Mouse (Mus musculus): ENCODE data around the gene Wnt3a. TPM values are rescaled to one million over a fixed set of nuclear protein-coding genes. Genes with fewer than 3 reads are reported as not detected.
A peak's percentile ranks its signal among the peaks of the same experiment; 100 is the strongest.

The Wnt3a gene
- total RNA-seq, 2 experiments from 2014 or later, result not detected

- intact Hi-C loops (cut with DNase I), result no loop called here
- DNase-seq (ENCODE audit: low spot score), result no peak
Observed at GRCm38 (mm10) chr11:59266727-59267126, 23.8 kb downstream of the Wnt3a start.

- no peak for DNase-seq (ENCODE audit: low spot score)
- intact Hi-C loops (cut with DNase I), result no loop called here
Observed at GRCm38 (mm10) chr11:59265154-59265813, 25.3 kb downstream of the Wnt3a start.

- intact Hi-C loops (cut with DNase I), result no loop called here
Observed at GRCm38 (mm10) chr11:59264593-59264992, 26.0 kb downstream of the Wnt3a start.

GRCm38 (mm10) chr11:59263870-59264563 is 26.5 kb downstream of the Wnt3a start:
- no peak for DNase-seq (ENCODE audit: low spot score)
- intact Hi-C loops (cut with DNase I), result no loop called here

More at GRCm38 (mm10) chr11:59264593-59264992, 26.0 kb downstream of the Wnt3a start:
- DNase-seq (ENCODE audit: low spot score), result no peak

- intact Hi-C loops (cut with DNase I), result no loop called here
- no peak for DNase-seq (ENCODE audit: low spot score)
Observed at GRCm38 (mm10) chr11:59262308-59262707, 28.2 kb downstream of the Wnt3a start.

GRCm38 (mm10) chr11:59260706-59261493 is 29.7 kb downstream of the Wnt3a start:
- intact Hi-C loops (cut with DNase I), result no loop called here
- no peak for DNase-seq (ENCODE audit: low spot score)

GRCm38 (mm10) chr11:59259647-59260046 is 30.9 kb downstream of the Wnt3a start:
- DNase-seq (ENCODE audit: low spot score), result no peak
- intact Hi-C loops (cut with DNase I), result no loop called here

GRCm38 (mm10) chr11:59248101-59248500 is 42.5 kb downstream of the Wnt3a start:
- DNase-seq (ENCODE audit: low spot score), result no peak
- intact Hi-C loops (cut with DNase I), result no loop called here

- DNase-seq (ENCODE audit: low spot score), result no peak
- intact Hi-C loops (cut with DNase I), result no loop called here
Observed at GRCm38 (mm10) chr11:59243856-59244255, 46.7 kb downstream of the Wnt3a start.

- DNase-seq (ENCODE audit: low spot score), result no peak
Observed at GRCm38 (mm10) chr11:59241841-59242240, 48.7 kb downstream of the Wnt3a start.

GRCm38 (mm10) chr11:59239796-59240195 is 50.8 kb downstream of the Wnt3a start:
- DNase-seq (ENCODE audit: low spot score), result no peak
- intact Hi-C loops (cut with DNase I), result loop anchor here (5.0 kb wide), 1 partner anchor 243 kb away; no protein-coding TSS in a partner anchor

More at GRCm38 (mm10) chr11:59241841-59242240, 48.7 kb downstream of the Wnt3a start:
- intact Hi-C loops (cut with DNase I), result no loop called here

- intact Hi-C loops (cut with DNase I), result loop anchor here (5.0 kb wide), 1 partner anchor 243 kb away; no protein-coding TSS in a partner anchor
- no peak for DNase-seq (ENCODE audit: low spot score)
Observed at GRCm38 (mm10) chr11:59239428-59239785, 51.1 kb downstream of the Wnt3a start.

GRCm38 (mm10) chr11:59238525-59239427 is 51.8 kb downstream of the Wnt3a start:
- intact Hi-C loops (cut with DNase I), result loop anchor here (5.0 kb wide), 1 partner anchor 244 kb away; no protein-coding TSS in a partner anchor

GRCm38 (mm10) chr11:59232797-59233196 is 57.8 kb downstream of the Wnt3a start:
- intact Hi-C loops (cut with DNase I), result no loop called here

More at GRCm38 (mm10) chr11:59238525-59239427, 51.8 kb downstream of the Wnt3a start:
- peak; percentile 8 for DNase-seq (ENCODE audit: low spot score)

GRCm38 (mm10) chr11:59230144-59230760 is 60.3 kb downstream of the Wnt3a start:
- DNase-seq (ENCODE audit: low spot score), result no peak
- intact Hi-C loops (cut with DNase I), result no loop called here

More at GRCm38 (mm10) chr11:59232797-59233196, 57.8 kb downstream of the Wnt3a start:
- DNase-seq (ENCODE audit: low spot score), result no peak

GRCm38 (mm10) chr11:59228122-59228953 is 62.2 kb downstream of the Wnt3a start, which contains the start of gene Arf1:
Gene Arf1, minus strand, starts transcription at chr11:59228270.
- peak; percentile 93 for DNase-seq (ENCODE audit: low spot score)
- intact Hi-C loops (cut with DNase I), result loop anchor here (5.0 kb wide), 1 partner anchor 66 kb away; the partner anchor contains the start of gene Iba57

- no peak for DNase-seq (ENCODE audit: low spot score)
- intact Hi-C loops (cut with DNase I), result loop anchor here (5.0 kb wide), 1 partner anchor 65 kb away; the partner anchor contains the start of gene Iba57
Observed at GRCm38 (mm10) chr11:59227604-59228121, 62.9 kb downstream of the Wnt3a start.
